Mouse (Mus musculus): ENCODE results near the gene Prune1. TPM values are rescaled to one million over a fixed set of nuclear protein-coding genes. Genes with fewer than 3 reads are reported as not detected.

The Prune1 gene
- polyA plus RNA-seq (2012; rRNA removed) = 7.7 and 8.3 TPM in 2 replicates

DNA sequence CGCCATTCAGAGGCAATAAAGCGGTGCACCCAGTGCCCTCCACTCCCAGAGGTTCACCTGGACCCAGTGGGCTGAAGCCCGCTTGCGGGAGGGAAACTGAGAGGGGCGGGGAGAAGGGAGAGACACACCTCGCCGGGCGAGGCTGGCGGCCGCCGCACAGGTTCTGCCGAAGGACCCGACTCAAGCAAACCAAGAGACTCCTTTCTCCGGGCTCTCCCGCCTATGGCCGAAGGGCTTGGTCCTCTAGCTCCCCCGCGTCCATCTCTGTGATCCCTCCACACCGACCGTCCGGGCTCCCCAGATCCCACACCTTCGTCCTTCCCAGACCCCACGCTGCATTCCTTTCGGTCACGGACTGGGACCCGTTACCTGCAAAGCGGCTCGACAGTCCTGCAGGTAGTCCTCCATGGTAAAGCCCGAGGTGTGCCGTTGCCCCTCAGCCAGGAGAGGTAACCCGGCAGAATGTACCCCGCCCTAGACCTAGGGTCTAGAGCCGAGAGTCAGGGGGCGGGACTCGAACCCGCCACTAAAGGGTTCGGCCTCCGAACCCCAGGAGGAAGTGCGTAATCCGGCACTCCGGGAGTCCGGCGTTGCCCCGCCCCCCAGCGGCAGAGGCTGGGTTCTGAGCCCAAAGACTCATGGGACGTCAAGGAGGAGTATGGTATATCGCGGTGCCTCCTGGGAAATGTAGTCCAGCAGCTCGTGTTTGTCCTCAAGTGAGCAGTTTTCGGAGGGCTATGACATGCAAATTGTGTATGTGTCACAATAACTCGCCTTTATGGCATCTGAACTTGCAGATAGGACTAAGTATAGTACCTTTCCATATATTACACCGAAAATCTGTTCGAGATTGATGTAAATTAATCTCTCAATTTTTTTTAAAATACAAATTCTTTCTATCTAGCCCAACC, at the start of gene Prune1, which contains the start of gene Mindy1:
TSS of gene Prune1 (minus strand) at position 861 of the 911 bp plus-strand sequence.
TSS of gene Mindy1 (plus strand) at position 130 of the 911 bp plus-strand sequence.

DNA sequence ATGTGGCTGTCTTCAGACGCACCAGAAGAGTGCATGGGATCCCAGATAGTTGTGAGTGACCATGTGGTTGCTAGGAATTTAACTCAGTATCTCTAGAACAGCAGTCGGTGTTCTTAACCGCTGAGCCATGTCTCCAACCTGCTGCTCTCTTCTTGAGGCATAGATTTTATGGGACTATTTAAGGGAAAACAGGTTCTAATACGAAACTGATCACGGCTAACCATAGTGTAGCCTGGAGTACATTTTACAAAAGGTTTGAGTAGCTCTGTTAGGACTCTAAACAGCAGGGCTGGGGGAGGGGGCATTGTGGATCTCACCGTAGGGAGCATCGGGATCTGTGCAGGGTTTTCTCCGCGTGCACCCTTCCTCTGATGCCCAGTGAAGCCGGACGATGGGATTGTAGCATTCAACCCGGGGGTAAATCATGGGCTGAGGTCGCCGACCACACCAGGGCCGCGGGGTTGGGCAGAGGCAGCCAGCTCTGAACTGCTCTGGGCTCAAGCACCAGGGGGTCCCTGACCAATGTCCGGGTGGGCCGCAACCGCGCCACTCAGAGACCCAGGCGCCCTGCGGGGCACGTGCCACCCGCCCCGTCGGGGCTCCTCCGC, 32.7 kb upstream of the Prune1 start, which contains the start of gene Cers2:
TSS of gene Cers2 (plus strand) at position 306 of the 608 bp plus-strand sequence.

DNA sequence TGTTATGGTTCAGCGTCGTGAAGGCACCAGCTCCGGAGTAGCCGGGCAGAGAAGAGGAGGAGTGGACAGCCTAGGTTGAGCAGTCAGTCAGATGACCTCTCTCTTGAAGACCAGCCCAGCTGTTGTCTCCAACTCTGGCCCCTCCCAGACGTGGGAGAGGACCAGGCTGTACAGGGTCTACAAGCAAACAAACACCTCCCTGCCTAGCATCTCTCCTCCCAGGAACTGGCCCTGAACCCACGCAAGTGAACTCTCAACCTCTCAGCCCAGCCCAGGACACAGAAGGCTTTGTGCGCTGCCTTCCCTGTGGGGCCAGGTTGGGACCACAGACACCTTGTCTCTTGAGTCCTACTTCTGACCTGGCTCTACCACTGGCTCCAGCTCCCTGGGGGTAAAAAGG, 25.2 kb upstream of the Prune1 start, which contains the start of gene Anxa9:
TSS of gene Anxa9 (minus strand) at position 77 of the 400 bp plus-strand sequence.

DNA sequence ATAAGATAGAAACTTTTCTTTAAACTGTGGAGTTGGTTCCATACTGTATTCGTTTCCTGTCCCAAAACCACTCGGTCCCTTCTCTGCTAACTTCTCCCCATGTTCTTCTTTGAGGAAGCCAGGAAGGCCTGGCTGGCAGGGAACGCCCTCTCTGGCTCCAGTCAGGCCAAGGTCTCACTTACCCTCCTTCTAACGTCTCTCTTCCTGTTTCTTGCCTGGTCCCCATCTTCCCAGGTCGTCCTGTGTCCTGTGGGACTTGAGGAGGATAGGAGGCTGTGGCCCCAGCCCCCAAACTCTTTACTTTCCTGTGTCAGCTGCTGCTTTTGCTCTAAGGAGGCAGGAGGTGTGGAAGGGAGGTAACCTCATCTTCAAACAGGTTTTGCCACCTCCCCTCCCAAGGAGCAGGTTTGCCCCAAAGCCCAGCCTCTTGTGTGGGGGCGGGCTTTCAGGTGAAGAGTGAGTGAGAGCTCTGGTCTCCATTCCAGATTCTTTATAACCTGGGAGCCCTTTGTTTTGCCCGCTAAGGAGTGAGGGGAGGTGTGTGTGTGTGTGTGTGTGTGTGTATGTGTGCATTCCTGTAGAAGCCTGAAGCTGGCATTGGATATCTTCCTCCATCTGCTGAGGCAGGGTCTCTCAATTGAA, 31.0 kb downstream of the Prune1 start, which contains the start of gene Bnipl:
TSS of gene Bnipl (minus strand) at position 411 of the 642 bp plus-strand sequence.

DNA sequence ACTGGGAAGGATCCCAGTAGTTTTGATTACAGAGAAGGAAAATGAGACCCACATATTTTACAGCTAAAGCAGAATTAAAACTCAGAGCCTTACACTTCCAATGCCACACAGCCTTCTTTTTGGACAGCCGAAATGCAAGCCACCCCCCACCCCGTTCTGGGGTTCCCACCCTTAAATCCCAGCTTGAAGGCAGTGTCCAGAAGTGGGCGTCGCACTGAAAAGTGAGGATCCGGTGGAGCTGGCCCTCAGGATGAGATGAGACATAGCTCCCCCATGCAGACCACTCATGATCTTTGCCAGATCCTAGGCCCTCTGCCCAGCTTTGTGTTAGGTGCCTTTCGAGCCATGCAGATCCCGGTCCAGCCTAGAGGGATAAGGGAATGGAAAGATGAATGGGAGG, 40.4 kb downstream of the Prune1 start, which contains the start of gene Gm128:
TSS of gene Gm128 (minus strand) at position 101 of the 400 bp plus-strand sequence.

DNA sequence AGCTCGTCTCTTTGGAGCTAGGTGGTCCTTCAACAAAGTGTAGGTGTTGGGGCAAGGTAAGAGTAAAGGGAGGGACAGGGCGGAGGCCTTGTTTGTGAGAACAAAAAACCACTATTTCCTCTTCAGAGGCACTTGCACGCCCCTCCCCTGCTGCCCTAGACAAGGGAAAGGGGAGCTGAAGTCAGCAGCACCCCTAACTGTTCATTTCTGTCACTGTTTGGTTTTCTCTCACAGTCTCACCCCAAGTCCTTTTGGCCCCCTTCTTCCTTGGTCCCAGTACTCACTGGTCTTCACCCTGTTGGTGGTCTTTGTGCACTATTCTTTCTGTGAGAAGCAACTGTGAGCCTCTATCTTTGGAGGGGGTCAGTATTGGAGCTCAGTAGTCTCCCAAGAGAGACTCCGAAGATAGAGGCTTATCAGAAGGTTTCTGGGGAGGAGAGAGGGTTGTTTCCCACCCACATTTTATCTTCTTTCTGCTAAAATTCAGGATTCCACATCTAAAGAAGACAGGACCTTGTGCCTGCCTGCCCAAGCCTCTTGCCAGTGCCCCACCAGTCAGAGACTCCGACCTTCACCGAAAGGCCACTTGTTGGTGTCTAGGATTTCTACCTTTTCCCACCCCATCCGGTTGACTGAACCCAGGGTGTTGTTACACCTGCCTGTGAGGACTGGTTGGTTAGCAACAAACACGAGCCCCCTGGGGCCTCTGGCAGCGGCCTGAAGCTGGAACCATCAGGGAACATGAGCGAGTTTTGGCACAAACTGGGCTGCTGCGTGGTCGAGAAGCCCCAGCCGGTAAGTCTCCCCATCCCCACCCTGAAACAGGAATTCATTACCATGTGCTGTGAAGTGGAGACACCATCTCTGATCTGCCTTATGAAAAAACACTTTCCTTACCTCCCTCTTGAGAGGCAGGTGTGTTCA, 50.3 kb downstream of the Prune1 start, which contains the start of gene Mllt11:
TSS of gene Mllt11 (minus strand) at position 874 of the 924 bp plus-strand sequence.

DNA sequence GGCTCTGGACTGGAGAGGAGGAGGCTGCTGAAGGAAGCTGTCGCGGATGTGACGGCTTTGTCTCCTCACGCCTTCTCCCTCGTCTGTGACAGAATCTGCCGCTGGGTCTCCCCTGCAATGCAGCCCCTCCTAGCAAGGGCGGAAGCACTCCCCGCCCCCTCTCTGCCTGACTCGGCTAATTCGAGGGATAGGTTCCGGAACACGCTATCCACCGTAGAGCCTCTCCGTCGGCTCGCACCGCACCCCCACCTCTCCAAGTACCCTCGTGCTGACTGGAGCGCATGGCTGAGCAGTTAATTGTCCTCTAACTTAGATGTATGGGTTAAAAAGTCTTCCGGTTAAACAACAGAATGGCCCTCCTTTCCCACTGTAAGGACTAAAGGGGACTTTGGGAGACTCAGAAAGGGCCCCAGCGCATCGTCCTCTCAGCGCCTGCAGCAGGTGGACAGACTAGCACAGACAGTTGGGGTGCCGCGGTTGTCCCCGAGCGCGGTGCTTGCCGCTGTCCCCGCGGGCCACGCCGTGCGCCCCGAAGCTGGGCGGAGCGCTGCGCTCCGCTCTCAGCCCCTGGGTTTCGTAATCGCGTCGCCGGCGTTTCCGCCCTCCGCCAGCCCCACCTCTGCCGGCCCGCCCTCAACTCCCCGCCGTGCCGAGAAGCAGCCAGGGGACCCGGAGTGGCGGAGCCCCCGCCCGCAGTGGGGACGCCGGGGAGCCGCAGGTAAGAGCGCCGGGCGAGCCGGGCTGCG, 53.6 kb downstream of the Prune1 start, which contains the start of gene Cdc42se1:
TSS of gene Cdc42se1 (plus strand) at position 585 of the 746 bp plus-strand sequence.

DNA sequence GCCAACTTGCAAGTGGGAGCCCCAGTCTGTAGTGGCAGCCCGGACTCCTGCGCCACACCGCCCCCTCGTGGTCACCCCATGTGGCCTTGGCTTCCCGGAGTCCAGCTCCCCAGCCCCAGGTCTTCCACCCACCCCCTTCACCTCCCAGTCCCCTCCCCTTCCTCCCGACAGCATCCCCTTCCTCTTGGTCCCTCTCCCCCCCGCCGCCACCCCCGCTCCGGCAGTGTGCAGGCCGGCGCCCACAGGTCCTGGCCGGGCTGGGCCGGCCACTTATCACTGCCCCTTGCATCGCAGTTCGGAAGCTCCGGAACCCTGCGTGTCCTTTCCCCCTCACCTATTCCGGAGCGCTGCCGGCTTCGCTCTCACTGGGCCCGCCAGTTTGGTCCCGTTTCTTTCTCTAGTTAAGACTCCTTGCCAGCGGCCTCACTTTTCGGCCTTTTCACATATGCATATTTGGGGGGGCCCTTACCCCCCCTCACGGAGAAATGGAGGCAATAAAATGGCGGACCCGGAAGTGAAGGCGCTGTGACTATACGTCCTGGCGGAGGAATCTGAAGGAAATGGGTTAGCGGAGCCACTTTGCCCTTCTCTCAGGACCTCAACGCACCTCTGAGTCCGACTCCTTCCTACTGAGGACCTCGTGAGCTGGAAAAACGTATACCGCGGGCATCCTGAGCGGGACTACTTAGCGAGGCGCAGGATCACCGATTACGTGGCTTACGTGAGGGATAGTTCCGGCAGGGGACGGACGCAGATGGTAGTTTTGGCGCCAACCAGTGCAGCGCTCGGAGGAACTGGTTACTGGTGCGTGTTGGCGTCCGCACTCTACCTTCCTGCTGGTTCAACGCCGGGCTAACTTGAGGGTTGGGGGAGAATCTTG, 64.4 kb downstream of the Prune1 start, which contains the start of gene Gabpb2:
TSS of gene Gabpb2 (minus strand) at position 662 of the 880 bp plus-strand sequence.

Other genes starting within 250 kb of the Prune1 start
- 111 and 114 TPM in 2 replicates for gene Psmd4, start 239.5 kb downstream of the Prune1 start, polyA plus RNA-seq (2012; rRNA removed)
- gene Pip5k1a, start 175.1 kb downstream of the Prune1 start, polyA plus RNA-seq (2012; rRNA removed) = 8.4 and 8.5 TPM in 2 replicates
- gene Vps72, start 171.1 kb downstream of the Prune1 start, polyA plus RNA-seq (2012; rRNA removed) = 21.2 and 23.2 TPM in 2 replicates
- gene Tmod4, start 157.6 kb downstream of the Prune1 start, polyA plus RNA-seq (2012; rRNA removed) = 0.30 and 0.40 TPM in 2 replicates
- 32.8 and 34.1 TPM in 2 replicates for gene Scnm1, start 148.1 kb downstream of the Prune1 start, polyA plus RNA-seq (2012; rRNA removed)
- 5.0 and 5.1 TPM in 2 replicates for gene Lysmd1, start 148.0 kb downstream of the Prune1 start, polyA plus RNA-seq (2012; rRNA removed)
- 10.1 and 11.1 TPM in 2 replicates for gene Tnfaip8l2, start 139.7 kb downstream of the Prune1 start, polyA plus RNA-seq (2012; rRNA removed)
- 1.3 and 1.5 TPM in 2 replicates for gene Sema6c, start 121.6 kb downstream of the Prune1 start, polyA plus RNA-seq (2012; rRNA removed)
- 9.5 and 10.4 TPM in 2 replicates for gene Gabpb2, start 64.2 kb downstream of the Prune1 start, polyA plus RNA-seq (2012; rRNA removed)
- gene Cdc42se1, start 53.3 kb downstream of the Prune1 start, polyA plus RNA-seq (2012; rRNA removed) = 25.1 and 25.3 TPM in 2 replicates
- 3.4 and 3.8 TPM in 2 replicates for gene Mllt11, start 49.9 kb downstream of the Prune1 start, polyA plus RNA-seq (2012; rRNA removed)
- 0.08 and 0.09 TPM in 2 replicates for gene Gm128, start 40.5 kb downstream of the Prune1 start, polyA plus RNA-seq (2012; rRNA removed)
- 0.02 and 0.04 TPM in 2 replicates for gene Bnipl, start 30.9 kb downstream of the Prune1 start, polyA plus RNA-seq (2012; rRNA removed)
- gene Mindy1, start 731 bp downstream of the Prune1 start, polyA plus RNA-seq (2012; rRNA removed) = 34.8 and 35.4 TPM in 2 replicates
- gene Anxa9, start 25.1 kb upstream of the Prune1 start, polyA plus RNA-seq (2012; rRNA removed) = 1.6 and 1.8 TPM in 2 replicates
- 69.0 and 71.4 TPM in 2 replicates for gene Cers2, start 32.7 kb upstream of the Prune1 start, polyA plus RNA-seq (2012; rRNA removed)
- gene Setdb1, start 75.1 kb upstream of the Prune1 start, polyA plus RNA-seq (2012; rRNA removed) = 11.2 and 13.2 TPM in 2 replicates
- gene 4930558C23Rik, start 120.8 kb upstream of the Prune1 start, polyA plus RNA-seq (2012; rRNA removed) = not detected in 2 replicates
- gene Arnt, start 152.3 kb upstream of the Prune1 start, polyA plus RNA-seq (2012; rRNA removed) = 12.3 and 13.4 TPM in 2 replicates
- gene Ctsk, start 217.2 kb upstream of the Prune1 start, polyA plus RNA-seq (2012; rRNA removed) = 1.2 and 1.4 TPM in 2 replicates
- gene Ctss, start 244.7 kb upstream of the Prune1 start, polyA plus RNA-seq (2012; rRNA removed) = 48.7 and 63.1 TPM in 2 replicates

Measured in liver, embryonic 18 days (tissue).